Mouse (Mus musculus): ENCODE measurements around the gene Ahsa1.
"Not testable (repeated sequence)": the region's sequence is repeated elsewhere in the genome, so short reads cannot be mapped to it uniquely, and the experiment has no call there.

Gene Ahsa1

DNA sequence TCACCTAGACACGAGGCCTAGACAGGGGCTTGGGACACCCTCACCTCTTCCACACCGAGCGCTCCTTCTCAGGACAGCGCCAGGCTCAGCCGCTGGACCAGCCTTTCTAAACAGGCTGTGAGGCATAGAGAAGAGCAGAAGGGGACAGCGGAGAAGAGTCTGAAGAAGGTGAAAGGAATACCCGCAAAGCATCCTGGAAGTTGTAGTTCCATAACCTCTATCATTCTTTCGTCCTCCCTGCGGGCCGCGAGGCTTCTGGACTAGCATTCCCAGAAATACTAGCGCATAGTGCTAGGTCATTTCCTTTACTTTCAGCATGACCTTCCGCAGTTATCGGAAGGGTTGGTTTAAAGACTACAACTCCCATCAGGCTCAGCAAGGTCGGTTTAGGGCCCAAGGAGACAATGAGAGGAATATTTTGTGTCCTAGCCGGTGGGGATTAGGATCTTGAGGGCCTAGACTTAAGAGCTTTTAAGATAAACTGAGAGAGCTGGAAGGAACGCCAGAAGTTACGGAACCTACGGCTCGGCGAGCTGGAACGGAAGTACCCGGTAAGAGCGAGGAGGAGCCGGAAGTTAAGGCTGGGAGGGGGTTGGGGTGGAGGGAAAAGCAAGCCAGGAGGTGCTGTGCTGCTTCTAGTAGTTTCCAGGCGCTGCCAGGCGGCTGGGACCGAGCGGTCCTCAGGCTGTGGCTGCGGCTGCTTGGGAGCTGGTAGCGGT lies at the start of gene Ahsa1, which contains the start of gene Vipas39:
Gene Ahsa1, plus strand, starts transcription at position 372 of the 719 bp plus-strand sequence.
Gene Vipas39, minus strand, starts transcription at position 149 of the 719 bp plus-strand sequence.
- DNase-seq (ENCODE audit: low read depth, low spot score): peak; percentile 99

GRCm38 (mm10) chr12:87217596-87217995 lies 48.7 kb upstream of the Ahsa1 start:
- DNase-seq (ENCODE audit: low read depth, low spot score): no peak

GRCm38 (mm10) chr12:87219362-87219761 lies 46.9 kb upstream of the Ahsa1 start:
- no peak for DNase-seq (ENCODE audit: low read depth, low spot score)

- DNase-seq (ENCODE audit: low read depth, low spot score): peak; percentile 85
Measured at GRCm38 (mm10) chr12:87224950-87225349, 41.3 kb upstream of the Ahsa1 start.

DNA sequence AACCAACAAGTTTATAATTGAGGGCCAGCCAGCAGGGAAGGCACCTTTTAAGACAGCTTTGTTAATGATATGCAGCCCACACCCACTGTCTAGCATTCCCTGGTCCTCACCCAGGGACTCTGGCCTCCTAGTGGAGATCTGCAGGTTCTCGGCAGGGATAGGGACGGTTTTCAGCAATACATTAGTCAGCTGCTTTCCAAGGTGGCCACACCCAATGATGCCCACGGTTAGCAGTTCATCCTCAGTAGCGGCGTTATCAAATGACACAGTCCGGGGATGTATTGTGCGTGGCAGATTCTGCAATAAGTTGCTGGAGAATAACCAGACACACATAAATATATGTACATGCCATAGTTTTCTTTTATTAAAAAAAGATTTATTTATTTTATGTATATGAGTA lies 39.5 kb upstream of the Ahsa1 start:
- DNase-seq (ENCODE audit: low read depth, low spot score): peak; percentile 86

DNA sequence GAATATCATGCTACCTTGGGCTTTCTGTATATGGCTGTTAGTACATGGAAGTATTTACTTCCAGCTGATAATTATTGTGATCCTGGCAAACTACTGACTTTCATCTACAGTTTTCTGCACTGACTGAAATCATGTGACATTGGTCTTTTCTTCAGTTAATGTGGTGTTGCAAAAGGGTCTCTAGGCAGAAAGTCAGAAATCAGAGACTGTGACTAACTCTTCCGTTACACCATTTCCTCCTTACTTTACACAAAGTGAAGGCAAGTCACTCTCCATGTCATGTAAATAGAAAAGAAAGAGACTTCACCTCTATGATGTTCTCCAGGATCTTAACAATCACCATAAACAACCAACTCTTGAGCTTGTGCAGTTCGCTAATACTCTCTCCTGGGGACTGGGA lies 36.6 kb upstream of the Ahsa1 start:
- no peak for DNase-seq (ENCODE audit: low read depth, low spot score)

DNA sequence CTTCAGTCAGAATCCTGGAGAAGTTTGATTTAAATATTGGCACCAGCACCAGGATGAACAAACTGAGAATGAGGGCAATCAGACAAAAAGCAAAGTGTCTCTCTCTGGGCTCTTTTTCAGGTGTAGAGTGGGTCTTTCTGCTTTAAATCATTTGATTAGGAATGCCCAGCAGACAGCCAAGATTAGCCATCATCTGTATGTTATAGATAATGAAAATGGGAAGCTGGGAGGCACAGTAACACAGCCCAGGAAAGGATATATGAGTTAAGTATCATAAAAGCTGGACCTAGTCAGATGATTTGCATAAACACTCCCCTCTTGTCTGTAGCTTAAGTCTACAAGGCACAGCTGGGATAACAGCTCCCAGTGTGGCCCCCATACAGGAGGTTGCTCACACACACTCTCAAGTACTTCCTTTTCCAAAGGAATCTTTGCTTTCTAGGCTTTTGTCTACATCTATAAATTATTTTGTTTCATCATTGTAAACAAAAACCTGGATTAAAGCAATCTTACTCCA lies 35.8 kb upstream of the Ahsa1 start:
- no peak for DNase-seq (ENCODE audit: low read depth, low spot score)

- peak; percentile 22 for DNase-seq (ENCODE audit: low read depth, low spot score)
Measured at GRCm38 (mm10) chr12:87236882-87237483, 29.3 kb upstream of the Ahsa1 start.

GRCm38 (mm10) chr12:87238632-87239031 lies 27.6 kb upstream of the Ahsa1 start, which contains the start of gene Noxred1:
Noxred1 (minus strand) TSS chr12:87238732.
- DNase-seq (ENCODE audit: low read depth, low spot score): no peak

DNA sequence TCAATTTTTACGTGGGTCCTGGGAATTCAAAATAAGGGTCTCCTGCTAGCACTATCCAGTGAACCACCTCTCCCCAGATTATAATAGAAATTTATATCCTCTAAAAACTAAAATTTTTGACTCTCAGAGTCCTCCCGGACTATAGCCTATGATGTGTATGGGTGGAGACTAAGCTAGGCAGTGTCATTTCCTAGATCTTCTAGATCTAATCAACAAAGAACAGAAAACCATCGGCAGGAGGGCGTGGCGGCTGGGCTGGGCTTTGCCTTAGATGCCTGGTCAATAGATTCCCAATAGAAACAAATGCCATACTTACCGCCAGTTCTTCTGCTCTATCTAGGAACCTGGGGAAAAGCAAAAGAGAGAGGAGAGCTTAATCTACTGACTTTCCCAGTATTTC lies 16.1 kb upstream of the Ahsa1 start:
- peak; percentile 22 for DNase-seq (ENCODE audit: low read depth, low spot score)

GRCm38 (mm10) chr12:87253878-87254277 lies 12.4 kb upstream of the Ahsa1 start:
- DNase-seq (ENCODE audit: low read depth, low spot score): no peak

GRCm38 (mm10) chr12:87256629-87257028 lies 9.7 kb upstream of the Ahsa1 start:
- DNase-seq (ENCODE audit: low read depth, low spot score): peak; percentile 37

DNA sequence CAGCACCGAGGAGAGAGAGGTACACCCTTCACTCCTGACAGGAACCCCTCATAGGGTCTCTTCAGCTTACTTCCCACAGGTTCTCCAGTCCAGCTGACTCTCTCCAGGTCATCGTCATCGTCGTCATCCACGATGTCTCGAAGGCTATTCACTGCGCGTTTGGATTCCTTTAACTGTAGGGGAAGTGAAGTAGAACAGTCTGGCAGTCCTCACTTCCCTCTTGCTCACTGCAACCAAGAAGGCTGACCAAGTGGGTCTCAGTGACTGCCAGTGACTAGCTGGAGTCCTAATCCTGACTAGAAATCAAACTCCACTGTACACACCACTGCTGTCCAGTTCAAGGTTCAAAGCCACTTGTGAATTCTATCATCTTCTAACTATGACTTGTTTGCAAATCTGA lies 5.7 kb upstream of the Ahsa1 start:
- DNase-seq (ENCODE audit: low read depth, low spot score): no peak

DNA sequence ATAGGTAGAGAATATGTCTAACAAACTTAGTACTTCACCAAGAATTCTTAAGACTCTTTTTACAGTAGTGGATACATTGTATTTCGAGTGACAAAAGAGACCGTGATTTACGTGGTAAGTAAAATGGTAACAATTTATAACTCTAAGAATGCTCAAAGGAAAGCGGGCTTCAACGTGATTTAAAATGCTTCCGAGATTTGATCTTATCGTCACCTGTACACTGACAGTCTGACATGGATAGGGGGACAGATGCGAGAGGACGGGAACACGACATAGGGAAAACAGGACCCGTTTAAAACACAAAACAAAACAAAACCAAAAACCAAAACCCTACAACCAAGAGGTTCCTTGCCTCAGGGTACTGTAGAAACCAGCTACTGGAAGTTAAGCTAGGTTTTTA lies 835 bp upstream of the Ahsa1 start:
- DNase-seq (ENCODE audit: low read depth, low spot score): no peak

- peak; percentile 77 for DNase-seq (ENCODE audit: low read depth, low spot score)
Measured at GRCm38 (mm10) chr12:87266827-87267603, 736 bp downstream of the Ahsa1 start.

DNA sequence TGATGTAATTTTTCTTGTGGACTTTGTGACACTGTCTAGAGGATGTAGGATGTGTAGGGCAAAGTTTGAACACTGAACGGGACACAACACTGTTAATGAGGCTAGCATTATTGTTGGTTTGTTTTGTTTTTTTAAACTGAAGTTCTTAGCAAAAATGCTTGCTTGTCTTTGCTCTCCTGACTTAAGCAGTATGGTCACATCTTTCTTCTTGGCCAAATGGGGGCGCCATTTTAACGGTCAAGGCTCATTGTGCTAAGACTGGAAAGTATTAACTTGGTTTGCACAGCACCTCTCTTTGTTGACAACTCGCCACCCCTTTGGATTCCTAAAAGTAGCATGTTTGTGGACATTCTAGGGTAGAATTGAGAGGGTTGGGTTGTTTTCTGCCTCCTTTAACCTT lies 1.4 kb downstream of the Ahsa1 start:
- peak; percentile 74 for DNase-seq (ENCODE audit: low read depth, low spot score)

DNA sequence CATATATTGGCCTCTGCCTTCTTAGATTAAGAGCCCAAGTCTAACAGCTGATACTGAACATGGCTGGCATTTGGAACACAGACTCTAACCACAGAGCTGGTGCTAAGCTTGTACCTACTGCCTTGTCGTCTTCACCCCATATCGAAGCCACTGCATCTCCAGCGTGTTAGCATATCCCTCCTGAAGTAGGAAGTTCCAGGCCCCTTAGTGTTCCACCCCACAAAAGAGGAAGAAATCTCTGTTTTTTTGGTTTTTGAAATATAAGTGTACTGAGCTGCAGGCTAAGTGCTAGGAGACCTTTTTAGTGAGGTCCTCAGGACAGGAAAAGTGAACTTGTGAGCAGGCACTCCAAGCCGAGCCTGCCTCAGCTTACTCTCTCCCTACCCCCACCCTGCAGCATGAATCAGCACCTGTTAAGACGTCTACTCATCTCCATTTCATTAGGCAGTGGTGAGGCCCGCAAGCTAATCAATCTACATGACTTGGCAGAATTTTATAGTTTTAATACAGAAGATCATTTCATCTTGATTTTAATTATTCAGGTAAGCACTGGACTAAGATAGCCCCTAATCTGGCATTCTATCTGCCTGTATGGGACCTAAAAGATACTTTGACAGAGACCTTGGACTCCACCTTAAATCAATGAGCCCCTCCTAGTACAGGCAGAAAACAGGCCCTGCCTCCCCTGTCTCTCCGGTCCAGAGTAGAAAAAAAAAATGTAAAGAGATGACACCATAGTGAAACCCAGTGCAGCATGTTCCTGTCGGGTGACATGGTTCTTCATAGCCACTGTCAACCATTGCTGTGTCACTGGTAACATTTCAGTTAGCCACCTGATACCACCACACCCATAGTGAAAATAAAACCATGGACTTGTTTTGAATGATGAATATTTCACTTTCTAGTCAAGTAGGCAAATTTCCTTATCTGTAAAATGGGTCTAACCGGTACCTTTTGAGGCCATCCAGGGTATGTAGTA lies 8.9 kb downstream of the Ahsa1 start:
- peak; percentile 41 for DNase-seq (ENCODE audit: low read depth, low spot score)

DNA sequence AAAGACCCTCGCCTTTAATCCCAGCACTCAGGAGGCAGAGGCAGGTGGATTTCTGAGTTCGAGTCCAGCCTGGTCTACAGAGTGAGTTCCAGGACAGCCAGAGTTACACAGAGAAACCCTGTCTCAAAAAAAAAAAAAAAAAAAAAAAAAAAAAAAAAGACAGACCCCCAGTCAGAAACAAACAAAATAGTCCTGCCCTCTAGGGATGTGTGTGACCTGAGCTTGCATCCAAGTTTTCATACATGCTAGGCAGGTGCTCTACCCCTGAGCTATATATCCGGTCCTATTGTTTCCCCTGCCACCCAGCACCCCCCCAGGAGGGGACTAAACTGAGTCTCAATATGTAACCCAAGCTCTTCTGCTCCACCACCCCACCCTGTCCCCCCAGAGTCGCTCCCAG lies 11.0 kb downstream of the Ahsa1 start:
- not testable (repeated sequence) for DNase-seq (ENCODE audit: low read depth, low spot score)

- DNase-seq (ENCODE audit: low read depth, low spot score): peak; percentile 65
Measured at GRCm38 (mm10) chr12:87278118-87278730, 11.9 kb downstream of the Ahsa1 start.

GRCm38 (mm10) chr12:87279350-87279749 lies 13.1 kb downstream of the Ahsa1 start:
- DNase-seq (ENCODE audit: low read depth, low spot score): peak; percentile 78
